Mouse (Mus musculus) embryonic facial prominence, embryonic 14.5 days (tissue): ENCODE results near the gene G430095P16Rik. TPM values are rescaled to one million over a fixed set of nuclear protein-coding genes. Genes with fewer than 3 reads are reported as not detected.

Experiments used
- ATAC-seq: fragments of 200-750 bp; cut with Nextera tagmentation; 2 replicates; pipeline ENCODE4 v1.8.0; 2017; ENCODE audit warnings: low read depth, moderate number of reproducible peaks, moderate TSS enrichment
- DNase-seq: peaks from one replicate; pipeline ENCODE4 v3.0.0-alpha.2; 2015; ENCODE audit warnings: low spot score
- H3K27ac ChIP-seq: fragments of 300-500 bp; sonication (generic); replicated peaks from 2 replicates; pipeline ENCODE4 v1.5.1; 2014; ENCODE audit warnings: low read depth, mild to moderate bottlenecking, low read length, moderate library complexity
- H3K27me3 ChIP-seq: fragments of 300-500 bp; sonication (generic); replicated peaks from 2 replicates; pipeline ENCODE4 v1.6.1; 2014; ENCODE audit warnings: low read length; ENCODE audit not compliant: control insufficient read depth, insufficient read depth
- H3K36me3 ChIP-seq: fragments of 300-500 bp; sonication (generic); 2 replicates; pipeline ENCODE4 v1.6.1; 2014; ENCODE audit warnings: low read length, mixed read lengths; ENCODE audit not compliant: control insufficient read depth, insufficient read depth
- H3K4me1 ChIP-seq: fragments of 300-500 bp; sonication (generic); 2 replicates; pipeline ENCODE4 v1.6.1; 2014; ENCODE audit warnings: antibody characterized with exemption, low read length; ENCODE audit not compliant: control insufficient read depth, insufficient read depth
- H3K4me2 ChIP-seq: fragments of 300-500 bp; sonication (generic); 2 replicates; pipeline ENCODE4 v1.6.1; 2014; ENCODE audit warnings: low read depth, mild to moderate bottlenecking, low read length, moderate library complexity, mixed read lengths
- H3K4me3 ChIP-seq: fragments of 300-500 bp; sonication (generic); 2 replicates; pipeline ENCODE4 v1.5.1; 2014; ENCODE audit warnings: low read depth, mild to moderate bottlenecking, low read length
- H3K9ac ChIP-seq: fragments of 300-500 bp; sonication (generic); 2 replicates; pipeline ENCODE4 v1.6.1; 2014; ENCODE audit warnings: low read depth, mild to moderate bottlenecking, low read length, moderate library complexity, mixed read lengths
- H3K9me3 ChIP-seq: fragments of 300-500 bp; sonication (generic); 2 replicates; pipeline ENCODE4 v1.6.1; 2016; ENCODE audit warnings: low read length; ENCODE audit not compliant: control insufficient read depth
- WGBS: fragments of 180-500 bp; shearing (Covaris S2); extraction: QIAGEN DNeasy Blood & Tissue Kit; methylation state at CpG from one replicate; pipeline ENCODE4 v1.1.7; 2014; 5-methylcytosine and 5-hydroxymethylcytosine counted together
- polyA plus RNA-seq: library from polyadenylated mRNA; unstranded; fragments of >200 nt; fragmentation: Nextera tagmentation; extraction: Ambion mirVana; gene quantifications from 2 replicates; pipeline ENCODE4 v1.2.1, GENCODE M21; 2014

Gene G430095P16Rik
- polyA plus RNA-seq, 1 experiment from 2014 or later, result 2.7 TPM

DNA sequence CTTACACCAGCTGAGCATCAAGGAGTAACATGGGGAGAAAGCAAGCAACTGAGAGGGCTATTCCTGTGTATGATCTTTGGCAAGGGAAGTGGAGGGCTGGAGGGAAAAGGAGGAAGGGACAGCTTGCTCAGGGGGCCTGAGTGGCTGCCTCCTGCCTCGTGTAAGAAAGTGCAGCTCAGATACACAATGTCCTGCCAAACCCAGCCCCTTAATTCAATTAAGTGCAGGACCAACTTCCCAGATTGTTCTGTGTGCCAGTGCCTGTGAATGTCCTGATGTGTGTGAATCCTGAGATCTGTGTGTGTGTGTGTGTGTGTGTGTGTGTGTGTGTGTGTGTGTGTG lies 16.6 kb downstream of the G430095P16Rik start:
- no peaks in the 10 kb centered on the region for H3K9me3 ChIP-seq
- no peaks in the 10 kb centered on the region for H3K36me3 ChIP-seq
- WGBS, result 22% methylated on average over 1 of the region's 1 CpGs
- DNase-seq (peak; percentile 48), ATAC-seq (no peak)
- H3K27ac ChIP-seq, result peak overlapping the region; percentile 66
- H3K4me2 ChIP-seq, result no peak overlapping the region
- peak overlapping the region; percentile 35; the same call in 1 of the 2 replicates for H3K9ac ChIP-seq
- no peak overlapping the region for H3K4me3 ChIP-seq
- H3K4me1 ChIP-seq, result peaks cover 79% of the 10 kb centered on the region
- no peaks in the 10 kb centered on the region for H3K27me3 ChIP-seq

DNA sequence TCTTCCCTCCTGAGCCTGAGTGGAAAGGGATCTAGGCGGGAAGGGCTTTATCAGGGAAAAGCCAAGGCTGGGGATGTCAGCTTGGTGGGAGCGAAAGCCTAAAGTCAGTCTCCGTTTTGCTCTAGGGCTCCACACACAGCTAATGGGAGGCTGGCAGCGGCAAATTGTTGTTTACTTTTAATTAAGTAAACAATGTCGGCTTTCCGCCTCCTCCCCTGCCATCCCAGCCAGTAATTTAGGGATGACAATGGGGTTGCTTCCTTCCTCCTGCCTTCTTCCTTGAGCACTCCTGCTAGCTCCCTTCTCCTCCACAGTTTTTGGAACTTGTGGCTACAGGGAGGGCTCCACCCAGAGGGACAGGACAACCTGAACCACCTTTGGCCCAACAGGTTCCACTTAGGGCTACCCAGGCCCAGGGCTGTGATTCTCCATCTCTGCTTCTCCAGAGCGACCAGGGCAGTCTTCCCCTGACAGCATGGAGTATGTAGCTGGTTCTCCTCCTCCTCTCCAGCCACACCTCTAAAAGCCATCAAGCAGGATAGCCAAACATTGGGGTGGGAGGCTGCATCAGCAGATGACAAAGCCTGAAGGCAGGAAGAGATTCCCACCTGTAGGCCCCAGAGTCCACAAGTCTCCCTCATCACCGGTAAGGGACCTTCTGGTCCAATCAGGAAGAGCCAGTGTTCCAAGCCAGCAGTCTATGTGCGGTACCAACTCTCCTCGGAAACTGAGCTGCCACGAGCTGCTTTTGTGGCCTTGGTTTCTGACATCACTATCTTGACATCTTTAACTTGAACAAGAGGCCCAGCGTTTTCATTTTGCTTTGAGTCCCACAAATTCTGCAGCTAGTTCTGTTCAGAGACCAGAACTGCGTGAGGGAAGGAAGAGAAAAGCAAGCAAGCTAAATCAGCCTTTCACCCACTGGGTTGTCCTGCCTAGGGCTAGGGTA lies 18.4 kb downstream of the G430095P16Rik start:
- WGBS, result 37% methylated on average over 13 of the region's 13 CpGs
- Histone ChIP-seq H3K4me3 (no peak overlapping the region), H3K4me2 (peak overlapping the region; percentile 50; the same call in 1 of the 2 replicates), H3K27ac (peak overlapping the region; percentile 97), H3K4me1 (peaks cover 87% of the 10 kb centered on the region), H3K27me3 (no peaks in the 10 kb centered on the region), H3K9me3 (no peaks in the 10 kb centered on the region), H3K9ac (peak overlapping the region; percentile 9; the same call in 1 of the 2 replicates), H3K36me3 (peaks cover 1% of the 10 kb centered on the region; the same call in 1 of the 2 replicates)
- no peak for ATAC-seq
- no peak for DNase-seq

GRCm38 (mm10) chr8:84742171-84743053 lies 19.6 kb downstream of the G430095P16Rik start:
- H3K4me2 ChIP-seq, result peak overlapping the region; percentile 50
- H3K36me3 ChIP-seq, result peaks cover 5% of the 10 kb centered on the region; the same call in 1 of the 2 replicates
- H3K9ac ChIP-seq, result peak overlapping the region; percentile 52
- peak overlapping the region; percentile 12 for H3K4me3 ChIP-seq
- H3K27ac ChIP-seq, result peak overlapping the region; percentile 97
- 2% methylated on average over 23 of the region's 32 CpGs for WGBS
- H3K27me3 ChIP-seq, result no peaks in the 10 kb centered on the region
- no peaks in the 10 kb centered on the region for H3K9me3 ChIP-seq
- ATAC-seq (peak; percentile 85), DNase-seq (peak; percentile 97)
- H3K4me1 ChIP-seq, result peaks cover 88% of the 10 kb centered on the region

GRCm38 (mm10) chr8:84743054-84743415 lies 20.2 kb downstream of the G430095P16Rik start:
- DNase-seq (peak; percentile 70), ATAC-seq (no peak)
- Histone ChIP-seq H3K4me3 (peak overlapping the region; percentile 7), H3K27me3 (no peaks in the 10 kb centered on the region), H3K4me1 (peaks cover 88% of the 10 kb centered on the region), H3K27ac (peak overlapping the region; percentile 97), H3K36me3 (peaks cover 5% of the 10 kb centered on the region; the same call in 1 of the 2 replicates), H3K4me2 (peak overlapping the region; percentile 50), H3K9me3 (no peaks in the 10 kb centered on the region), H3K9ac (peak overlapping the region; percentile 52)
- 5% methylated on average over 10 of the region's 10 CpGs for WGBS

DNA sequence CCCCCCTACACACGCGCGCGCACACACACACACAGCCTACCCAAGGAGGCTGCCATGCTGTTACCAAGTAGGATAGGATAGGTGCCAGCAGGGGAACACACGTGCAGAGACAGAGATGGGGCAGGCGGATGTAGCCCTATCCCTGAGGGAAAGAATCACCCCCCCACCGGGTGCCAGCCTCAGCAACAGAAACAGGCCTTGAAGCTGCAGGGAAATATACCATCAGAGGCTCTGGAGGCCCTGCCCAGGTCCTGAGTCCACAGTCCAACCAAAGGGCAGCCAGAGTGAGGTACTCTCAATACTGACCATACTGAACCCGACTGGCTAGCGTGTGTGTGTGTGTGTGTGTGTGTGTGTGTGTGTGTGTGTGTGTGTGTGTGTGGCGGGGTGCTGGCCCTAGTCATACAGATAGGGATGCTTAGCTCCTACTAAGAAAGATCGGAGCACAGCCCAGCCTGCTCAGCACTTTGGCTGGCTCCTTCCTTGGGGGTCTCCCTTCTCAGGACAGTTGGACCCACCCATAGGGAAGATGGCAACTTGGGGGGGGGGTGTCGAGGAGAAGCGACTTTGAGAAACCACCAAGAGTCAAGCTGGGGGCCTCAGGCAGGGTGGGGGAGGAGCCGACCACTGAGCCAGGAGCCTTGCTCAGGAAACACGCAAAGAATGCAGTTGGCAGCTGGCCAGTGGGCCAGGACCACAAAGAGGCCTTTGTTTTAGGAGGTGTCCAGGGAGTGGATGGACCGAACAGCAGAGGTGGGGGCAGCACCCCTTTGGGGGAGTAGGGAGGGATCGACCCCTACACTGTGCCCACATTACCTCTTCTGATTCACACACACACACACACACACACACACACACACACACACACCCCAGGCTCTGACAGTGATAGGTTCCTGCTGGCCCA lies 21.0 kb downstream of the G430095P16Rik start:
- peak overlapping the region; percentile 50 for H3K4me2 ChIP-seq
- DNase-seq (peak; percentile 95), ATAC-seq (peak; percentile 39)
- peak overlapping the region; percentile 97 for H3K27ac ChIP-seq
- no peaks in the 10 kb centered on the region for H3K27me3 ChIP-seq
- 10% methylated on average over 13 of the region's 17 CpGs for WGBS
- H3K4me3 ChIP-seq, result peak overlapping the region; percentile 7; the same call in 1 of the 2 replicates
- H3K4me1 ChIP-seq, result peaks cover 81% of the 10 kb centered on the region
- H3K9ac ChIP-seq, result peak overlapping the region; percentile 52
- H3K36me3 ChIP-seq, result peaks cover 5% of the 10 kb centered on the region; the same call in 1 of the 2 replicates
- H3K9me3 ChIP-seq, result no peaks in the 10 kb centered on the region

DNA sequence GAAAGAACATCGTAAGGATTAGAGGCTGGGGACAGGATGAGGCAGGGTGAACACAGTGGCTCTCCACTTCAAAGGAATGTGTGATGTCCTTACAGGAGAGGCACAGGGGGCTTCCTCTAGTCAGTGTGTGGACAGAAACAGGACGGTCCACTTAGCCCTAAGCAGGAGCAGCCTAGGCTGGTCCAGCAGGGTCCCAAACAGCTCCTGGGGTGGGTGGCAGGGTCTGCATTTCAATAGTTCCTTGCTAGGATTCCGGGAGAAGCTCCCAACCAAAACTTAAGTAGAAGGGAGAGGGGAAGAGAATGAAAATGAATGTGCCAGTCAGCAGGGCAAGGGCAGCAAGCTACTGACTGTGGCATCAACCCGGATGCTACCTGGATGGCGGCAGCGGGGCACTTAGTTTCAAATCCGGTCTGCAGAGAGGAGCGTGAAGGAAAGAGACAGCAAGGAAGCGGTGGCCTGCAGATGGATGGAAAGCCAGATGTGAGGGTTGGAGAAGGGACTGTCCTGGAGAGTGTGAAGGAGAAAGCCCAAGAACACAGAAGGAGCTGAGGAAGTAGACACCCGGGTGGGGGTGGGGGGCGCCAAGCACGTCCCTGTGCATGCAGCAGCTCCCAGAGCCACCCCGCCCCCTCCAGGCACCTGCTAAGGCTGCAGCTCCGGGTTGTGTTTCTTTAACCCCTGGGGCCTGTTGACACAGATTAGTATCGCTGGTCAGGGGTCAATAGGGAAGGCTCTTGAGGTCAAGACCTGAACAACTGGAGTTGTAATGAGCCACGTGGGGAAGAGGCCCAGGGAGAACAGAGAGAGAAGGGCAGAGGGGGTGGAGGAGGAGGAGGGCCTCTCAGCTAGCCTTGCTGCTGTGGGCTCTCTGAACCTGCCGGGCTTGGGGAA lies 22.5 kb downstream of the G430095P16Rik start:
- peak; percentile 46 for DNase-seq
- Histone ChIP-seq H3K9ac (peak overlapping the region; percentile 51), H3K4me3 (no peak overlapping the region), H3K27me3 (no peaks in the 10 kb centered on the region), H3K9me3 (no peaks in the 10 kb centered on the region), H3K36me3 (peaks cover 5% of the 10 kb centered on the region; the same call in 1 of the 2 replicates), H3K4me1 (peaks cover 78% of the 10 kb centered on the region), H3K27ac (peak overlapping the region; percentile 97), H3K4me2 (peak overlapping the region; percentile 50)
- ATAC-seq, result no peak
- 6% methylated on average over 17 of the region's 17 CpGs for WGBS

GRCm38 (mm10) chr8:84749519-84749918 lies 26.7 kb downstream of the G430095P16Rik start:
- Histone ChIP-seq H3K4me1 (peaks cover 43% of the 10 kb centered on the region), H3K9me3 (no peaks in the 10 kb centered on the region), H3K4me2 (peak overlapping the region; percentile 27), H3K27ac (peak overlapping the region; percentile 87), H3K27me3 (no peaks in the 10 kb centered on the region), H3K9ac (peak overlapping the region; percentile 50), H3K36me3 (peaks cover 17% of the 10 kb centered on the region), H3K4me3 (no peak overlapping the region)
- ATAC-seq (0 out of 2 replicates have a peak, but pooled peaks have one; percentile 27), DNase-seq (peak; percentile 79)
- 49% methylated on average over 16 of the region's 16 CpGs for WGBS
